Mouse (Mus musculus) left cerebral cortex, postnatal 10 days (tissue): ENCODE measurements around the gene Csrp2. TPM values are rescaled to one million over a fixed set of nuclear protein-coding genes. Genes with fewer than 3 reads are reported as not detected.

ENCODE experiments used
- DNase-seq, 2 experiments: peaks; one replicate each; pipeline ENCODE4 v3.0.0; 2021 to 2022; ENCODE audit warnings: low spot score in 2 of 2, mixed read lengths in 1 of 2; ENCODE audit errors: extremely low spot score in 1 of 2
- intact Hi-C: fragments of 180-260 bp; cut with DNase I; formaldehyde crosslinking; loops from one replicate; pipeline ENCODE4 v1.15.1; 2025
- total RNA-seq, 2 experiments: library from RNA; stranded (reverse); gene quantifications; 2 replicates each; pipeline ENCODE4 v1.2.3; 2021

Gene Csrp2
- total RNA-seq = 10 to 100 TPM; 49.6 to 51.0 TPM

- intact Hi-C loops = loop anchor here (5.0 kb wide), 1 partner anchor 112 kb away; no protein-coding TSS in a partner anchor
- DNase-seq = peak; percentile 60 to 94
These were observed at the start of gene Csrp2 for GRCm38 (mm10) chr10:110919531-110920343. Csrp2 (plus strand) TSS chr10:110919789.

- intact Hi-C loops = no loop called here
These were observed 44.7 kb upstream of the Csrp2 start for GRCm38 (mm10) chr10:110874853-110875252.

GRCm38 (mm10) chr10:110876956-110877355 is 42.6 kb upstream of the Csrp2 start:
- intact Hi-C loops = no loop called here
- no peak for DNase-seq

More at GRCm38 (mm10) chr10:110874853-110875252, 44.7 kb upstream of the Csrp2 start:
- DNase-seq = no peak

- no peak for DNase-seq
These were observed 41.7 kb upstream of the Csrp2 start for GRCm38 (mm10) chr10:110877851-110878250.

GRCm38 (mm10) chr10:110878641-110879040 is 40.9 kb upstream of the Csrp2 start:
- intact Hi-C loops = no loop called here
- DNase-seq = no peak

More at GRCm38 (mm10) chr10:110877851-110878250, 41.7 kb upstream of the Csrp2 start:
- intact Hi-C loops = no loop called here

GRCm38 (mm10) chr10:110879426-110880066 is 40.0 kb upstream of the Csrp2 start:
- intact Hi-C loops = no loop called here
- DNase-seq = no peak

- intact Hi-C loops = no loop called here
- no peak for DNase-seq
These were observed 38.2 kb upstream of the Csrp2 start for GRCm38 (mm10) chr10:110881346-110881745.

GRCm38 (mm10) chr10:110882701-110883100 is 36.9 kb upstream of the Csrp2 start:
- DNase-seq = no peak
- intact Hi-C loops = no loop called here

GRCm38 (mm10) chr10:110890656-110891272 is 28.8 kb upstream of the Csrp2 start:
- intact Hi-C loops = no loop called here
- no peak for DNase-seq

GRCm38 (mm10) chr10:110899744-110900501 is 19.7 kb upstream of the Csrp2 start:
- DNase-seq = no peak
- intact Hi-C loops = no loop called here

- DNase-seq = no peak
- intact Hi-C loops = no loop called here
These were observed 15.7 kb upstream of the Csrp2 start for GRCm38 (mm10) chr10:110903862-110904261.

- intact Hi-C loops = no loop called here
- DNase-seq = no peak
These were observed 2.8 kb upstream of the Csrp2 start for GRCm38 (mm10) chr10:110916666-110917344.

- no peak for DNase-seq
- intact Hi-C loops = no loop called here
These were observed 2.1 kb upstream of the Csrp2 start for GRCm38 (mm10) chr10:110917521-110917920.

GRCm38 (mm10) chr10:110918414-110919391 is 886 bp upstream of the Csrp2 start:
- DNase-seq = peak in 1 of 2 experiments; percentile 41
- intact Hi-C loops = no loop called here

GRCm38 (mm10) chr10:110920368-110920950 is 870 bp downstream of the Csrp2 start:
- DNase-seq = peak in 1 of 2 experiments; percentile 29
- intact Hi-C loops = loop anchor here (5.0 kb wide), 1 partner anchor 113 kb away; no protein-coding TSS in a partner anchor

GRCm38 (mm10) chr10:110921890-110922289 is 2.3 kb downstream of the Csrp2 start:
- intact Hi-C loops = loop anchor here (5.0 kb wide), 1 partner anchor 115 kb away; no protein-coding TSS in a partner anchor
- DNase-seq = no peak

- intact Hi-C loops = loop anchor here (5.0 kb wide), 1 partner anchor 115 kb away; no protein-coding TSS in a partner anchor
These were observed 3.0 kb downstream of the Csrp2 start for GRCm38 (mm10) chr10:110922612-110923011.

More at GRCm38 (mm10) chr10:110922612-110923011, 3.0 kb downstream of the Csrp2 start:
- no peak for DNase-seq
